Mouse (Mus musculus): ENCODE measurements at regions not wholly inside any gene's neighbourhood (a gene's known extent, or its start where the extent isn't known, plus 50 kb on each side); places are given as distances from the start of the nearest gene placed in this dataset.

GRCm38 (mm10) chr12:32273474-32273873 is 65.0 kb upstream of the Pik3cg start:
- TF ChIP-seq CTCF (IDR thresholded peaks at IDR 0.05) (no peak), EP300 (IDR thresholded peaks at IDR 0.05; ENCODE audit: insufficient read depth, low read depth, low read length) (no peak), POLR2A (IDR thresholded peaks at IDR 0.05; ENCODE audit: insufficient read depth, low read depth, low read length) (no peak)
- H3K27me3 ChIP-seq (ENCODE audit: control insufficient read depth, insufficient read depth, low read length): no peaks in the 10 kb centered on the region
- no peaks in the 10 kb centered on the region for H3K4me1 ChIP-seq (ENCODE audit: control insufficient read depth, insufficient read depth, low read length)
- H3K36me3 ChIP-seq (ENCODE audit: control insufficient read depth, insufficient read depth, low read length): no peaks in the 10 kb centered on the region
- H3K27ac ChIP-seq: no peak overlapping the region
- H3K9ac ChIP-seq (ENCODE audit: low read depth, low read length): no peak overlapping the region
- WGBS: 76% methylated on average over 1 of the region's 1 CpGs
- no peaks in the 10 kb centered on the region for H3K79me2 ChIP-seq (replicated peaks; ENCODE audit: control insufficient read depth, insufficient read depth, low read length)
- DNase-seq: no peak
- intact Hi-C loops (cut with DNase I): no loop called here
- H3K4me3 ChIP-seq: no peak overlapping the region

- DNase-seq: no peak
- Histone ChIP-seq H3K79me2 (replicated peaks; ENCODE audit: control insufficient read depth, insufficient read depth, low read length) (no peaks in the 10 kb centered on the region), H3K4me1 (ENCODE audit: control insufficient read depth, insufficient read depth, low read length) (no peaks in the 10 kb centered on the region), H3K27ac (no peak overlapping the region), H3K27me3 (ENCODE audit: control insufficient read depth, insufficient read depth, low read length) (no peaks in the 10 kb centered on the region), H3K9ac (ENCODE audit: low read depth, low read length) (no peak overlapping the region), H3K36me3 (ENCODE audit: control insufficient read depth, insufficient read depth, low read length) (no peaks in the 10 kb centered on the region), H3K4me3 (no peak overlapping the region)
- intact Hi-C loops (cut with DNase I): no loop called here
- TF ChIP-seq CTCF (IDR thresholded peaks at IDR 0.05) (no peak), EP300 (IDR thresholded peaks at IDR 0.05; ENCODE audit: insufficient read depth, low read depth, low read length) (no peak), POLR2A (IDR thresholded peaks at IDR 0.05; ENCODE audit: insufficient read depth, low read depth, low read length) (no peak)
- WGBS: 42% methylated on average over 4 of the region's 4 CpGs
These were observed 71.4 kb upstream of the Pik3cg start for GRCm38 (mm10) chr12:32279861-32280260.

DNA sequence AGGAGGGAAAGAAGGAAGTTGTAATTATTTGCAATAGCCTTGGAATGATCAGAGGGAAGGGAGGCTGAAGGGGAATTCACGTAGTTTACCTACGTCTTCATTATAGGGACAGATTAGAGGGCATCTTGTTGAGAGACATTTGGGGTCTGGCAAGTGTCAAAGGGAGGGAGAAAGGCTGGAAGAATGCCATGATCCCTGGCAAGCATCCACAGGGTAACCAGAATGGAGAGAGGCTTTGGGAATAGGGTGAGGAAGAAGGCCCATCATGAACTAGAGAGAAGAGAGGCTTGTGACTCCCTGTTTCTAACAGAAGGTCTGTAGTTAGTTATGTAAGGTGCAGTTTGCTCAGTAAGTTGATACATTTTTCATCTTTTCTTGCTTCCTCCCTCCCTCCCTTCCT is 71.8 kb upstream of the Pik3cg start:
- Histone ChIP-seq H3K27me3 (ENCODE audit: control insufficient read depth, insufficient read depth, low read length) (no peaks in the 10 kb centered on the region), H3K4me1 (ENCODE audit: control insufficient read depth, insufficient read depth, low read length) (no peaks in the 10 kb centered on the region), H3K36me3 (ENCODE audit: control insufficient read depth, insufficient read depth, low read length) (no peaks in the 10 kb centered on the region), H3K9ac (ENCODE audit: low read depth, low read length) (no peak overlapping the region), H3K27ac (no peak overlapping the region), H3K4me3 (no peak overlapping the region), H3K79me2 (replicated peaks; ENCODE audit: control insufficient read depth, insufficient read depth, low read length) (no peaks in the 10 kb centered on the region)
- no peak for DNase-seq
- WGBS: 29% methylated on average over 2 of the region's 2 CpGs
- TF ChIP-seq POLR2A (IDR thresholded peaks at IDR 0.05; ENCODE audit: insufficient read depth, low read depth, low read length) (no peak), CTCF (IDR thresholded peaks at IDR 0.05) (no peak), EP300 (IDR thresholded peaks at IDR 0.05; ENCODE audit: insufficient read depth, low read depth, low read length) (no peak)
- intact Hi-C loops (cut with DNase I): no loop called here

DNA sequence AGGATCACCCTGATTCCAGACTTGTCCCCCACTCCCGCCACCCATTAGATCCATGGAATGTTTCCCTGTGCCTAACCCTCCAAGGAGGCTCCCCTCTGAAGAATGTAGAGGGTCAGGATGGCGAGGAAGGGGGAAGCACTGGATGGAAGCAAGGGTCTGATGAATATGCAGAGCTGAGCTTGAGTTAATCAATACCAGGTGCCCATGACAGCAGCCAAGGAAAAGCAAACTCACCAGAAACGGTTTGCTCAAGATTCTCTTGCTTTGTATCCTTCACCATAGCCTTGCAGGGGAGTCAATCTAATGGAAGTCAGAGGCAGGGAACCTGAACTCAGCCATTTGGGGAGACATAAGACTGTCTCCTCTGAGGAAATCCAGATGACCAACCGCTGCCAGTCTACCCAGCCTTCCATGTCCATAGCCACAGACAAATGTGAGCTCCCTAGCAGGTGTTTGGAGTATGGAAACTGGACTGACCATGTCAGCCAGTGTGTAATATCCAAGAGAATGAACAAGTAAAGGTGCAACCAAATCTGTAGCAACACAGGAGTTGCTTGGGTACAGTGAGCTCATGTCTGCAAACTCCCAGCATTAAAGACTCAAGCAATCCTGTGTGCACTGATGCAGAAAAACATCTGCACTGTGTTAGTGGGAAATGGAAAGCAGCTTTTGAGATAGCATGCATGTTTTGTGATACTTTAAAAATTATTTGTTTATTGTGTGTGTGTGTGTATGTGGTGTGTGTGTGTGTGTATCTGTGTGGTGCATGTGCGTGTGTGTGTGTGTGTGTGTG is 74.1 kb upstream of the Pik3cg start:
- Histone ChIP-seq H3K27ac (no peak overlapping the region), H3K79me2 (replicated peaks; ENCODE audit: control insufficient read depth, insufficient read depth, low read length) (no peaks in the 10 kb centered on the region), H3K9ac (ENCODE audit: low read depth, low read length) (no peak overlapping the region), H3K36me3 (ENCODE audit: control insufficient read depth, insufficient read depth, low read length) (no peaks in the 10 kb centered on the region), H3K4me1 (ENCODE audit: control insufficient read depth, insufficient read depth, low read length) (no peaks in the 10 kb centered on the region), H3K27me3 (ENCODE audit: control insufficient read depth, insufficient read depth, low read length) (no peaks in the 10 kb centered on the region), H3K4me3 (no peak overlapping the region)
- WGBS: 82% methylated on average over 5 of the region's 5 CpGs
- intact Hi-C loops (cut with DNase I): no loop called here
- DNase-seq: no peak
- TF ChIP-seq EP300 (IDR thresholded peaks at IDR 0.05; ENCODE audit: insufficient read depth, low read depth, low read length) (no peak), CTCF (IDR thresholded peaks at IDR 0.05) (no peak)

DNA sequence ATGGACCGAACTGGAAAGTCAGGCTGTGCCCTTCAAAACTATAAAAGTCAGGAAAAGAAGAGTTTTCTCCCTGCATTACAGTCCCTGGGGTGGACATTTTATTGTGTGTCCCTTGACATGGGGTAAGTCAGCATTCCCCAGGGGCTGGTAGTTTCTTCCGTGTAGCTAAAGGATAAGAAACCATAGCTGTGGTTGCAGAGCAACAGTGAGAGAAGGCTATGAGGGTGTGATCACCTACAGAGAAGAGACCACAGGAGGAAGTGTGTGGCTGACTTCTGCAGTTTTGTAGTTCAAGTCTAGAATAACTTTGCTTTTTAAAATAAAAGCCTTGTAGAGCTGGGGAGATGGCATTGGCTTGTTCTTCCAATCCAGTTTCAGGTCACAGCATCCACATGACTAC is 76.6 kb upstream of the Pik3cg start:
- Histone ChIP-seq H3K27ac (no peak overlapping the region), H3K9ac (ENCODE audit: low read depth, low read length) (no peak overlapping the region), H3K4me1 (ENCODE audit: control insufficient read depth, insufficient read depth, low read length) (no peaks in the 10 kb centered on the region), H3K36me3 (ENCODE audit: control insufficient read depth, insufficient read depth, low read length) (no peaks in the 10 kb centered on the region), H3K4me3 (no peak overlapping the region), H3K79me2 (replicated peaks; ENCODE audit: control insufficient read depth, insufficient read depth, low read length) (no peaks in the 10 kb centered on the region), H3K27me3 (ENCODE audit: control insufficient read depth, insufficient read depth, low read length) (no peaks in the 10 kb centered on the region)
- WGBS: 41% methylated on average over 2 of the region's 2 CpGs
- TF ChIP-seq EP300 (IDR thresholded peaks at IDR 0.05; ENCODE audit: insufficient read depth, low read depth, low read length) (no peak), CTCF (IDR thresholded peaks at IDR 0.05) (no peak), POLR2A (IDR thresholded peaks at IDR 0.05; ENCODE audit: insufficient read depth, low read depth, low read length) (no peak)
- no peak for DNase-seq
- intact Hi-C loops (cut with DNase I): no loop called here

DNA sequence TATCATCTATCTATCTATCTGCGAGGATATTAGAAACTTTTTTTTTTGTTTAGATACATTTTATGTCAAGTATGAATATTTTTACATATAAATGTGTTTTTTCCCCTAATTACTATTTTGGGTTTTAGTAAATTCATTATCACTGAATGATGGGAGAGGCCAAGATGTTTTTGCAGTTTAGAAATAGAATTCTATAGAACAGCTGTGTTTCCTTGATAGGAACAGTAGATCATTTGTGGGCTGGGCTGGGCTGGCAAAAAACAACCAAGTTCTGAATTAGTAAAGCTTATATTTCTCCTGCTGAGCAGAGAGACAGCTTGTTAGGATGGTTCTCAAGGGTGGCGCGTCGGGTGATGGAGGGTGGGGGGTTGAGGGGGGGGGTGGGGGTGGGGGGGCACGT is 78.2 kb upstream of the Pik3cg start:
- Histone ChIP-seq H3K79me2 (replicated peaks; ENCODE audit: control insufficient read depth, insufficient read depth, low read length) (no peaks in the 10 kb centered on the region), H3K36me3 (ENCODE audit: control insufficient read depth, insufficient read depth, low read length) (no peaks in the 10 kb centered on the region), H3K27me3 (ENCODE audit: control insufficient read depth, insufficient read depth, low read length) (no peaks in the 10 kb centered on the region), H3K4me1 (ENCODE audit: control insufficient read depth, insufficient read depth, low read length) (no peaks in the 10 kb centered on the region), H3K27ac (no peak overlapping the region), H3K9ac (ENCODE audit: low read depth, low read length) (no peak overlapping the region), H3K4me3 (no peak overlapping the region)
- 24% methylated on average over 5 of the region's 5 CpGs for WGBS
- no peak for DNase-seq
- no peak for TF ChIP-seq POLR2A (IDR thresholded peaks at IDR 0.05; ENCODE audit: insufficient read depth, low read depth, low read length)
- no peak for TF ChIP-seq CTCF (IDR thresholded peaks at IDR 0.05)
- no peak for TF ChIP-seq EP300 (IDR thresholded peaks at IDR 0.05; ENCODE audit: insufficient read depth, low read depth, low read length)
- intact Hi-C loops (cut with DNase I): no loop called here
